Mouse (Mus musculus) urinary bladder, postnatal 36 days (tissue): Measurements from ENCODE around the gene Olfr504.
"Not testable (repeated sequence)": the region's sequence is repeated elsewhere in the genome, so short reads cannot be mapped to it uniquely, and the experiment has no call there.

Source experiments
- DNase-seq, 2 experiments: peaks; one replicate each; pipeline ENCODE4 v3.0.0; 2022; ENCODE audit warnings: low spot score in 2 of 2, mixed read lengths in 1 of 2

The Olfr504 gene

DNA sequence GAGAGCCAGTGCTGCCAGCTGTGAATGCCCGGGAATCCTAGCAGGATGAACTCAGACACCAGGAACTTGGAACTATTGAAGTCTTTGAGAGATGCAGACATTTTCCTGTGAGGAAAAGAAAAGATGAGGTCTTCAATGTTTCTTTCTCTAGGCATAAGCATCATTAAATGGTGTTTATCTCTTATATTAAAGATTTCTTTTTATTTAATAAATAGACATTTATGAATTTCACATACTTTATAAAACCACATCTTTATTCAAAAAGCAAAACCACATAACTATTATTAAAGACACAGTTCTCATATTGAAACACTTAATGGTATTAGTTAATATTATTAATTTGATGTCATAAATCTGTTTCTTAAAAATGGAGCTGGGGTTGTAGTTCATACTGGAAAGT is at the start of gene Olfr504:
Olfr504 (minus strand) TSS at position 101 of the 400 bp plus-strand sequence.
- DNase-seq = no peak

DNA sequence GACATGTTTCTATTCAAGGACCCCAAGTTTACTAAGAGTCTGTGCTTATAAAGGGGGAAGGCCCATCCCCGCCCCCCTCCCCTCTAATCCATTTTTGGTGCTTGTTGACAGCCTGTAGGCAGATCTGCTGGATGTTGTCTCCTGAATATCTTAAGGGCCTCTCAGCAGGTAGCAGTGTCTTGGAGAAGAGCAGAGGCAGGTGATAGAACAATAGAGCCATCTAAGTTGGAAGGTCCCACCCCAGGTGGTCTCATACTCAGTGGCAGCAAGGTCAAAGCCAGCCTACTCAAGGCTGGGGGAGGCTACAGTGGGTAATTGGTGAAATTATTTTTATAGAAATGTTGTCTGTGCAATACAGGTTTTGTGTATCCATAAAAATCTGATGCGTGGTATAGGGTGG is 48.5 kb upstream of the Olfr504 start:
- DNase-seq = no peak

DNA sequence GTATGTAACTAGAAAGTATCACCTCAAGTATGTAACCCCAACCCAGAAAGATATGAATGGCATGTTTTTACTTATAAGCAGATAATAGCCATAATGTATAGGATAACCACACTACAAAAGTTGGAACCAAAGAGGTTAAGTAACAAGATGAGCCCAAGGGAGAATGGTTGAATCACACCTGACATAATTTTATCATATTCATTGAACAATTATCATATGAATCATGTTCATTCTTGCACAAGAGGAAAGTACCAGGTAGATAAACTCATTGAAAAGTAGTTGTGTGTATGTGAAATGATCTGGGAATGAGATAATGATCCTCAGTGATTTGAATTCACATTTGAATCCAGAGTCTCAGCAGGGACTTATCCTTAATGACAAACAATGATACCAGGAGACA is 44.9 kb upstream of the Olfr504 start, which contains the start of gene Olfr506:
Olfr506 (plus strand) TSS at position 301 of the 400 bp plus-strand sequence.
- no peak for DNase-seq

DNA sequence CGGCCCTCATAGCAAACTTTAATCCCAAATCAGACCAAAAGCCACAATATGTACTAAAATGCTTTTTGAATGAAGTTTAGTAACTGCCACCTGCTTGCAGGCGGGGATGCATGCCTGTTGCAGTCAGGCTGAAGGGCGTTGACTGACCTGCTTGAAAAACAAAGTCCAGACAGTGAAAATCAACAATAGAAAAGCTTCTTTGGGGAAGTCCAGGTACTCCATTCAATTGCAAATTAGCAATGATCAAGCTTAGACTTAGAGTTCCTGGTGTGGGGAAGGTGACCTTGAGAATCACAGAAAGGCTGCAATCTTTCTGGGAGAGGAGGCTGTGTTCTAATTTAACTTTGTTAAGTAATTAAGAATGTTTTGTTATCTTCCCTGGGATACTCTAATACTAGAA is 36.3 kb upstream of the Olfr504 start:
- DNase-seq = not testable (repeated sequence)

DNA sequence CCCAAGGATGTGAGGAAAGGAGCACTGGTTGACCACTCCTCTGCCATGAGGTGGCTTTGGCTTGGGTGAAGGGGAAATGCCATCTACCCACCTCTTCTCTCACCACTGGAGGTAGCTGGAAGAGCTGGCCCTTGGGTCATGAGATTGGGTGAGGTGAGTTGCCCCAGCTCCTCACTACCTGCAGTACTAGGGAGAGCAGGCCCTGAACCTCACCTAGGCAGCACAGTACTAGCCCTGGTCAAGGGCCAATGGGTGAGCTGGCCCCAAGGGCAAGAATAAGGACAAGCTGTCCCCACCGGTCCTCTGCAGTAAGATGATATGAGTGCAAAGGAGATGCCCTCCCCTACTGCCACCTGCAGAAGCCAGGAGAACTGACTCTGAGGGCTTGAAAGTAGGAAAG is 24.2 kb upstream of the Olfr504 start:
- no peak for DNase-seq

DNA sequence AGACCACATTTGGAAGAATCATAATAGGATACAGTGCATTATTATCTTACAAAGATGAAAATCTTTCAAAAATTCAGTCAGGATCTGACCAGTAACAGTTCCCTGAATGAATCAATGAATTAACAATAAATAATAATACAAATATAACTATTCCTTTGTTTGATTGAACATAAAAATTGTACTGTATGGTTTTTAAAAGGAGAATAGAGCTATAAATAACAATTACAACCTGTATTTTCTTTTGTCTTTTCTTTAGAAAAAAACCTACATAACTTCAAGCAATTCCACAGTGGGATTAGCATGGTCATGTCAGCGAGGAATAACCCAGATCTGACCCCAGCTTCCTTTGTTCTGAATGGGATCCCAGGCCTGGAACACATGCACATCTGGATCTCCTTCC is 21.4 kb downstream of the Olfr504 start, which contains the start of gene Olfr503:
Olfr503 (plus strand) TSS at position 301 of the 400 bp plus-strand sequence.
- DNase-seq = not testable (repeated sequence)

DNA sequence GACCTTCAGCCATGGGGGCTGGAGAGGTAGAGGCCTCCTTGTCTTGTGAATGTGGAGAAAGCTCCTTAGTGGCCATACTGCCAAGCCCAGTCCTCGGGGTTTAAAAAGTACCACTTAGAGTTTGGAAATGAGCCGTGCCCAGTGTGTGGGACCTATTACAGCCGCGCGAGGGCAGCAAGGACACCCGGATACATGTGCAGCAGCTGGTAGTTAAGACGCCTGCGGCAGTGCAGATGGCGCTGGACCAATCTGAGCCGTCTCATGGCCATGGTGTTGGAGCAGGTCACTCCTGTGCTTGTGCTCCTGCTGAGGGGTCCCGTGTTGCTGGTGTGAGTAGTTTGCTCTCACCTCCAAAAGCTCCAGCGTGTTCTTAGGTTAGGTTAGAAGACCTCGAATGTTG is 23.2 kb downstream of the Olfr504 start:
- no peak for DNase-seq

DNA sequence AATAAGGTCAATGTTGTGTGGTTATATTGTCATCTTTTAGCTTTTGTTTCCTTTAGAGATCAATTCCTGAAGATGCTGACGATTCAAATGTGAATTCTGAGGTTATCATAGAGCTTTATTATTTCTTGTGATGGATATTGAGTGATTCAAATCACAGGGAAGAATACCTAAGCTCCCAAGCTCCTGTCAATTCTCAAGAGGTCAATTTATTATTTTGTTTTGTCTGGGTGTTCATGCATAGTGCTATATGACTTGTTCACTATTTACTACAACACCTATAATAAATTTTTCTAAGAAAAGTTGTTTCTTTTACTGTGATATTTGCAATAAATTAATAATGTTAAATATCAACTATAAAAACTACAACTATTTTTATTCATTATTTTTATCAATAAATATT is 40.6 kb downstream of the Olfr504 start, which contains the start of gene Olfr502:
Olfr502 (minus strand) TSS at position 101 of the 400 bp plus-strand sequence.
- no peak for DNase-seq
